ENCODE assay signal across 8 mouse cellular contexts in the genomic region with DNA sequence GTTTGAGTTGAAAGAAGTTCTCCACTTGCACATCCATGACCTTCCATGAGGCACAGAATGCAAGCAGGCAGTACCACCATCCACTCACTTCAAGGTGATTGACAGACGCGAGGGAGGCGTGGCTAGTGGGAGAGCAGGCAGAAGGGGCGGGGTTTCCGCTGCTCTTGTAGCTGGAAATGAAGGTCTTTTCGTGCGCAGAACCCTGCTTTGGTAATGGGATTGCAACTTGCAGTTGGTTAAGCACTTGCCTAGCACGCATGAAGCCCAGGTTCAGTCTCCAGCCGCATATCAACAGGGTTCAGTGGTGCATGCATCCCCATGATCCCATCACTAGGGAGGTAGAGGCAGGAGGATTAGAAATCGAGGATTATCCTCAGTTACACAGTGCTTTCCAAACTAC. TPM values are rescaled to one million over a fixed set of nuclear protein-coding genes. Genes with fewer than 3 reads are reported as not detected.
DNase-seq lines count a peak whose midpoint lies in the region; ATAC-seq and TF ChIP-seq lines count a peak whose summit lies in the region.

No protein-coding gene starts in this region.

- peaks cover 25% of the 10 kb centered on the region for H3K4me1 ChIP-seq in limb, embryonic 10.5 days
- H3K4me1 ChIP-seq in midbrain, embryonic 13.5 days (replicated peaks): peaks cover 22% of the 10 kb centered on the region
- H3K4me1 ChIP-seq in thymus, adult 2 months (replicated peaks; ENCODE audit: control insufficient read depth, insufficient read depth, low read length): no peaks in the 10 kb centered on the region

- H3K27me3 ChIP-seq in limb, embryonic 10.5 days (ENCODE audit: low read depth, poor library complexity, severe bottlenecking): no peaks in the 10 kb centered on the region
- H3K27me3 ChIP-seq in midbrain, embryonic 13.5 days: no peaks in the 10 kb centered on the region
- no peaks in the 10 kb centered on the region for H3K27me3 ChIP-seq in thymus, adult 2 months (ENCODE audit: control insufficient read depth, insufficient read depth, low read length)

- H3K9ac ChIP-seq in midbrain, embryonic 13.5 days (replicated peaks): no peak overlapping the region

- peak overlapping the region; percentile 45 for H3K4me3 ChIP-seq in limb, embryonic 10.5 days
- H3K4me3 ChIP-seq in midbrain, embryonic 13.5 days (replicated peaks): peak overlapping the region; percentile 31
- peak overlapping the region; percentile 27 for H3K4me3 ChIP-seq in thymus, adult 2 months (ENCODE audit: control insufficient read depth, insufficient read depth, low read length)

- no peak for TF ChIP-seq CTCF in thymus, adult 2 months (IDR thresholded peaks at IDR 0.05; ENCODE audit: borderline replicate concordance, control insufficient read depth, extremely low read depth, insufficient read depth, low read length, poor library complexity)

- no peaks in the 10 kb centered on the region for H3K36me3 ChIP-seq in limb, embryonic 10.5 days
- H3K36me3 ChIP-seq in midbrain, embryonic 13.5 days: no peaks in the 10 kb centered on the region
- H3K36me3 ChIP-seq in thymus, adult 2 months (ENCODE audit: control insufficient read depth, insufficient read depth, low read length): no peaks in the 10 kb centered on the region

- H3K27ac ChIP-seq in limb, embryonic 10.5 days: peak overlapping the region; percentile 71
- no peak overlapping the region for H3K27ac ChIP-seq in midbrain, embryonic 13.5 days
- no peak overlapping the region for H3K27ac ChIP-seq in thymus, adult 2 months (ENCODE audit: control insufficient read depth, insufficient read depth, low read length)

- intact Hi-C loops in left cerebral cortex, postnatal 4 days (cut with DNase I): no loop called here

- H3K9me3 ChIP-seq in limb, embryonic 10.5 days (replicated peaks): no peaks in the 10 kb centered on the region
- H3K9me3 ChIP-seq in midbrain, embryonic 13.5 days: no peaks in the 10 kb centered on the region

- peak; percentile 27 for DNase-seq in left cerebral cortex, postnatal 4 days
- no peak for DNase-seq in left cerebral cortex, adult 11 months (ENCODE audit: low spot score)
- DNase-seq in embryo, embryonic 11.5 days (ENCODE audit: low read depth, low spot score): peak; percentile 46
- DNase-seq in heart, postnatal 4 days: peak; percentile 46
- DNase-seq in limb, embryonic 10.5 days (ENCODE audit: low spot score): peak; percentile 71
- DNase-seq in thymus, adult 2 months: peak; percentile 71
- DNase-seq in left cerebral cortex, adult 8-10 months (ENCODE audit: low spot score in 2 of 2): no peak

- peak overlapping the region; percentile 53 for H3K4me2 ChIP-seq in midbrain, embryonic 13.5 days (replicated peaks)

- 8% methylated on average over 10 of the region's 10 CpGs for WGBS in limb, embryonic 10.5 days
- WGBS in midbrain, embryonic 13.5 days: 6% methylated on average over 10 of the region's 10 CpGs
- WGBS in thymus, adult 2 months: 17% methylated on average over 10 of the region's 10 CpGs

- ATAC-seq in midbrain, embryonic 13.5 days: peak; percentile 74

- TF ChIP-seq POLR2A in thymus, adult 2 months (IDR thresholded peaks at IDR 0.05; ENCODE audit: control insufficient read depth, extremely low read depth, insufficient read depth, low read length, poor library complexity): no peak

RNA-seq across cellular contexts. Expression of gene Itga8, which starts 25.5 kb away (rescaled TPM):
- 1 to 10 TPM; 6.1 to 6.5 TPM for total RNA-seq in left cerebral cortex, postnatal 4 days (2021)
- 10 to 100 TPM; 11.8 to 12.1 TPM for total RNA-seq in heart, postnatal 4 days (2021)
- 8.0 and 9.7 TPM in 2 replicates for polyA plus RNA-seq in limb, embryonic 10.5 days (2016; fragmentation: Nextera tagmentation; extraction: Ambion mirVana)
- polyA plus RNA-seq in midbrain, embryonic 13.5 days (2015; fragmentation: Nextera tagmentation; extraction: Ambion mirVana): 0.95 and 1.7 TPM in 2 replicates
- polyA plus RNA-seq in thymus, adult 2 months (2012; rRNA removed): 1.1 and 3.4 TPM in 2 replicates
- 1 to 10 TPM; 9.1 to 9.3 (median 9.2) TPM for total RNA-seq in left cerebral cortex, adult 8-10 months (2022)

Comparison
In these comparisons a context has a peak if more than half of its experiments do, and no peak if none do; other contexts are left out.
1. DNase-seq: peak in left cerebral cortex, postnatal 4 days (single experiment), embryo, embryonic 11.5 days (single experiment), heart, postnatal 4 days (single experiment), limb, embryonic 10.5 days (single experiment) and thymus, adult 2 months (single experiment); none in left cerebral cortex, adult 11 months (single experiment) and left cerebral cortex, adult 8-10 months (0 of 2).
2. Peak in every context shown above with its lines, with median percentiles within 50 percentile points of each other: H3K4me3 ChIP-seq.